Mouse (Mus musculus): ENCODE results near the gene Noc3l. TPM values are rescaled to one million over a fixed set of nuclear protein-coding genes. Genes with fewer than 3 reads are reported as not detected.

Gene Noc3l
- polyA plus RNA-seq, 2 experiments: 4.0 to 5.1 TPM

- DNase-seq (ENCODE audit: low read depth in 3 of 3, low spot score in 3 of 3) (no peak), ATAC-seq (ENCODE audit: insufficient read depth) (no peak)
- H3K27me3 ChIP-seq (ENCODE audit: control insufficient read depth, insufficient read depth, low read length): no peaks in the 10 kb centered on the region
- no peak overlapping the region for H3K9ac ChIP-seq (replicated peaks)
- no peak overlapping the region for H3K4me2 ChIP-seq (ENCODE audit: low read depth)
- no peaks in the 10 kb centered on the region for H3K4me1 ChIP-seq (replicated peaks; ENCODE audit: control insufficient read depth in 2 of 2, insufficient read depth in 2 of 2, low read length in 1 of 2)
- TF ChIP-seq EP300 (IDR thresholded peaks at IDR 0.05; ENCODE audit: low read depth) (no peak), CTCF (IDR thresholded peaks at IDR 0.05; ENCODE audit: low read depth) (no peak)
- no peaks in the 10 kb centered on the region for H3K36me3 ChIP-seq (replicated peaks; ENCODE audit: control insufficient read depth, insufficient read depth, low read depth)
- H3K9me3 ChIP-seq (ENCODE audit: control insufficient read depth, low read length): no peaks in the 10 kb centered on the region
- WGBS (ENCODE audit: insufficient replicate concordance): 43% methylated on average over 4 of the region's 4 CpGs
- H3K4me3 ChIP-seq (ENCODE audit: insufficient read depth in 1 of 2, low read depth in 2 of 2, low read length in 2 of 2): no peak overlapping the region
- H3K27ac ChIP-seq: no peak overlapping the region
These were observed 68.8 kb downstream of the Noc3l start for GRCm38 (mm10) chr19:38750192-38750591.

GRCm38 (mm10) chr19:38746492-38747014 lies 72.5 kb downstream of the Noc3l start:
- ATAC-seq (ENCODE audit: insufficient read depth) (no peak), DNase-seq (ENCODE audit: low read depth in 3 of 3, low spot score in 3 of 3) (no peak)
- H3K4me1 ChIP-seq (replicated peaks; ENCODE audit: control insufficient read depth in 2 of 2, insufficient read depth in 2 of 2, low read length in 1 of 2): no peaks in the 10 kb centered on the region
- no peaks in the 10 kb centered on the region for H3K36me3 ChIP-seq (replicated peaks; ENCODE audit: control insufficient read depth, insufficient read depth, low read depth)
- no peaks in the 10 kb centered on the region for H3K9me3 ChIP-seq (ENCODE audit: control insufficient read depth, low read length)
- H3K4me2 ChIP-seq (ENCODE audit: low read depth): no peak overlapping the region
- H3K27me3 ChIP-seq (ENCODE audit: control insufficient read depth, insufficient read depth, low read length): no peaks in the 10 kb centered on the region
- TF ChIP-seq CTCF (IDR thresholded peaks at IDR 0.05; ENCODE audit: low read depth): no peak
- TF ChIP-seq EP300 (IDR thresholded peaks at IDR 0.05; ENCODE audit: low read depth): no peak
- no peak overlapping the region for H3K27ac ChIP-seq
- WGBS (ENCODE audit: insufficient replicate concordance): 53% methylated on average over 6 of the region's 6 CpGs
- no peak overlapping the region for H3K4me3 ChIP-seq (ENCODE audit: insufficient read depth in 1 of 2, low read depth in 2 of 2, low read length in 2 of 2)
- H3K9ac ChIP-seq (replicated peaks): no peak overlapping the region

GRCm38 (mm10) chr19:38745810-38746491 lies 73.1 kb downstream of the Noc3l start:
- no peak for ATAC-seq (ENCODE audit: insufficient read depth)
- Histone ChIP-seq H3K36me3 (replicated peaks; ENCODE audit: control insufficient read depth, insufficient read depth, low read depth) (no peaks in the 10 kb centered on the region), H3K9me3 (ENCODE audit: control insufficient read depth, low read length) (no peaks in the 10 kb centered on the region), H3K9ac (replicated peaks) (no peak overlapping the region), H3K4me3 (ENCODE audit: insufficient read depth in 1 of 2, low read depth in 2 of 2, low read length in 2 of 2) (no peak overlapping the region), H3K27me3 (ENCODE audit: control insufficient read depth, insufficient read depth, low read length) (no peaks in the 10 kb centered on the region), H3K4me2 (ENCODE audit: low read depth) (no peak overlapping the region), H3K4me1 (replicated peaks; ENCODE audit: control insufficient read depth in 2 of 2, insufficient read depth in 2 of 2, low read length in 1 of 2) (no peaks in the 10 kb centered on the region), H3K27ac (no peak overlapping the region)
- WGBS (ENCODE audit: insufficient replicate concordance): 29% methylated on average over 10 of the region's 10 CpGs
- no peak for DNase-seq (ENCODE audit: low read depth in 3 of 3, low spot score in 3 of 3)
- TF ChIP-seq EP300 (IDR thresholded peaks at IDR 0.05; ENCODE audit: low read depth) (no peak), CTCF (IDR thresholded peaks at IDR 0.05; ENCODE audit: low read depth) (no peak)

- WGBS (ENCODE audit: insufficient replicate concordance): 73% methylated on average over 8 of the region's 8 CpGs
- ATAC-seq (ENCODE audit: insufficient read depth): no peak
- Histone ChIP-seq H3K27ac (no peak overlapping the region), H3K4me3 (ENCODE audit: insufficient read depth in 1 of 2, low read depth in 2 of 2, low read length in 2 of 2) (no peak overlapping the region), H3K27me3 (ENCODE audit: control insufficient read depth, insufficient read depth, low read length) (no peaks in the 10 kb centered on the region), H3K9ac (replicated peaks) (no peak overlapping the region), H3K9me3 (ENCODE audit: control insufficient read depth, low read length) (no peaks in the 10 kb centered on the region), H3K4me2 (ENCODE audit: low read depth) (no peak overlapping the region), H3K4me1 (replicated peaks; ENCODE audit: control insufficient read depth in 2 of 2, insufficient read depth in 2 of 2, low read length in 1 of 2) (no peaks in the 10 kb centered on the region), H3K36me3 (replicated peaks; ENCODE audit: control insufficient read depth, insufficient read depth, low read depth) (no peaks in the 10 kb centered on the region)
- DNase-seq (ENCODE audit: low read depth in 3 of 3, low spot score in 3 of 3): no peak
- TF ChIP-seq CTCF (IDR thresholded peaks at IDR 0.05; ENCODE audit: low read depth) (no peak), EP300 (IDR thresholded peaks at IDR 0.05; ENCODE audit: low read depth) (no peak)
These were observed 74.5 kb downstream of the Noc3l start for GRCm38 (mm10) chr19:38744546-38744945.

Other genes with a start within 250 kb of the Noc3l start
- 1.4 and 1.9 TPM in 2 replicates for gene Tbc1d12, start 17.3 kb upstream of the Noc3l start, polyA plus RNA-seq (2012; rRNA removed)
- gene Tbc1d12, start 17.3 kb upstream of the Noc3l start, polyA plus RNA-seq (2014; fragmentation: Nextera tagmentation; extraction: Ambion mirVana): 1.5 and 2.0 TPM in 2 replicates
- 6.6 and 12.6 TPM in 2 replicates for gene Hells, start 111.7 kb upstream of the Noc3l start, polyA plus RNA-seq (2012; rRNA removed)
- 26.1 and 27.8 TPM in 2 replicates for gene Hells, start 111.7 kb upstream of the Noc3l start, polyA plus RNA-seq (2014; fragmentation: Nextera tagmentation; extraction: Ambion mirVana)
- gene Cyp2c55, start 187.8 kb upstream of the Noc3l start, polyA plus RNA-seq (2012; rRNA removed): 0.02 and 0.03 TPM in 2 replicates
- gene Cyp2c55, start 187.8 kb upstream of the Noc3l start, polyA plus RNA-seq (2014; fragmentation: Nextera tagmentation; extraction: Ambion mirVana): not detected in 2 replicates
- gene Cyp2c65, start 241.8 kb upstream of the Noc3l start, polyA plus RNA-seq (2012; rRNA removed): not detected in 2 replicates
- gene Cyp2c65, start 241.8 kb upstream of the Noc3l start, polyA plus RNA-seq (2014; fragmentation: Nextera tagmentation; extraction: Ambion mirVana): not detected in 2 replicates